Mouse (Mus musculus): ENCODE results near the gene Slc44a4. TPM values are rescaled to one million over a fixed set of nuclear protein-coding genes. Genes with fewer than 3 reads are reported as not detected.
"Not testable (repeated sequence)": the region's sequence is repeated elsewhere in the genome, so short reads cannot be mapped to it uniquely, and the experiment has no call there.

The Slc44a4 gene
- total RNA-seq, 2 experiments from 2014 or later, result not detected

DNA sequence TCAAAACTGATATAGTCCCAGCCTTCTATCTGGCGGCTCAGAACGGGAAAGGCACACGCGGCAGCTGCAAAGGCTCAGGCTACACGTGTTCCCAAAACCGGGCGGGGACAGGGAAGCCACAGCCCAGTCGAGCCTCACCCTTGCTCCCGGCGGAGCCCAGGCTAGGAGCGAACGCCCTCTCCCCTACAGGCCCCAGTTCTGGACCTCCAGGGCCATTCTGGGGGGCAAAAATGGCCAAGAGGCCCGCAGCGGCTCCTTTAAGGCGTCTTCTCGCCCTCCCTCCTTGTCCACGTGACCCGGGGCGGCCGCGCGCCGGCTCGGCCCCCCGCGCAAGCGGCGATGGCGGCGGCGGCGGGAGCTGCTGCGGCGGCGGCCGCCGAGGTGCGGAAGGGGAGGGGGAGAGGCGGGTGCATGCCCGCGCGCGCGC is 16.1 kb upstream of the Slc44a4 start, which contains the start of the genes C2 and Ehmt2:
Gene C2 (minus strand): TSS at position 106 of the 427 bp plus-strand sequence.
Gene Ehmt2 (plus strand): TSS at position 310 of the 427 bp plus-strand sequence.
- DNase-seq (ENCODE audit: low spot score), result peak; percentile 72
- intact Hi-C loops (cut with DNase I), result no loop called here

GRCm38 (mm10) chr17:34898706-34899052 is 15.6 kb upstream of the Slc44a4 start:
- intact Hi-C loops (cut with DNase I), result no loop called here
- DNase-seq (ENCODE audit: low spot score), result no peak

GRCm38 (mm10) chr17:34899053-34899889 is 15.0 kb upstream of the Slc44a4 start:
- intact Hi-C loops (cut with DNase I), result no loop called here
- no peak for DNase-seq (ENCODE audit: low spot score)

GRCm38 (mm10) chr17:34899890-34900243 is 14.4 kb upstream of the Slc44a4 start:
- no peak for DNase-seq (ENCODE audit: low spot score)
- intact Hi-C loops (cut with DNase I), result no loop called here

GRCm38 (mm10) chr17:34900826-34901225 is 13.4 kb upstream of the Slc44a4 start:
- intact Hi-C loops (cut with DNase I); DNase-seq (ENCODE audit: low spot score): not testable (repeated sequence)

DNA sequence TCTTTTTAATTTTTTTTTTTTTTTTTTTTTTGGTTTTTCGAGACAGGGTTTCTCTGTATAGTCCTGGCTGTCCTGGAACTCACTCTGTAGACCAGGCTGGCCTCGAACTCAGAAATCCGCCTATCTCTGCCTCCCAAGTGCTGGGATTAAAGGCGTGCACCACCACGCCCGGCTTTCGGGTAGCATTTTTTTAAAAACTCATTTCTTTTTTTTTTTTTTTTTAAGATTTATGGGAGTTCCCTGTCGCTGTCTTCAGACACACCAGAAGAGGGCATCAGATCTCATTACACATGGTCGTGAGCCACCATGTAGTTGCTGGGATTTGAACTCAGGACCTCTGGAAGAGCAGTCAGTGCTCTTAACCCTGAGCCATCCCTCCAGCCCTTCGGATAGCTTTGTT is 12.3 kb upstream of the Slc44a4 start:
- intact Hi-C loops (cut with DNase I); DNase-seq (ENCODE audit: low spot score): not testable (repeated sequence)

GRCm38 (mm10) chr17:34902895-34903294 is 11.4 kb upstream of the Slc44a4 start:
- intact Hi-C loops (cut with DNase I), result no loop called here

DNA sequence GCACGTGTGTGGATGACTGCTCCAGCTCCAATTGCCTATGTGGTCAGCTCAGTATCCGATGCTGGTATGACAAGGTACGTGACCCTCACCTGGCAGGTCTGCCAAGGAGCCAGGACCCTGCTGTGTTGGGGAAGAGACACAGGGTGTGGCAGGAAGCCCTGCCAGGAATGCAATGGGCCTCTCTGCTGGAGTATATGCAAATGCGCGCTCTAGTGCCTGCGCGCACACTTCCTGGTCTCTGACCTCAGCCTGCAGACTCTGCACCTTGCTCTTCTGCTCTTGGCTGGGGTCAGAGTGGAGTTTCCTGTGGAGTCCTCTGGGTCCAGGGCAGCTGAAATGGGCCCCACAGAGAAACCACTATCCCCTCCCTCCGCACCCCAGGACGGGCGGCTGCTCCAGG is 3.3 kb upstream of the Slc44a4 start:
- intact Hi-C loops (cut with DNase I), result no loop called here
- no peak for DNase-seq (ENCODE audit: low spot score)

More at GRCm38 (mm10) chr17:34902895-34903294, 11.4 kb upstream of the Slc44a4 start:
- no peak for DNase-seq (ENCODE audit: low spot score)

DNA sequence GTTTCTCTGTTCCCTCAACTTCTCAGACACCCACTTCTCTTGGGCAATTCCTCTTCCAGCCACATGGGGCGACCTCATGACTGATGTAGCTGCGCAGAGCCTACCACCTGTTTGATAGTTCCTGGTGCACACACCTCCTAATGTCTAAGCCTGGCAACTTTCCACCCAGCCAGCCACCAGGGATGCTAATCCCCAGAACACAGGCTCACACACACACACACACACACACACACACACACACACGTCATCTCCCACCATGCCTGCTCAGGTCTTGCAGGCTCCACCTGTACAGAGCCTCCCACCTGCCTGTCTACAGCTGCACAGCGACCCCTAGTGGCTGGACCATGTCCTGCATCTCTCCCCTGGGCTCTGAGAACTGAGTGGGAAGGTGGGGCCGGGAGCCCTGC is 2.3 kb upstream of the Slc44a4 start:
- DNase-seq (ENCODE audit: low spot score), result no peak
- intact Hi-C loops (cut with DNase I), result loop anchor here (1.0 kb wide), 1 partner anchor 57 kb away; no protein-coding TSS in a partner anchor

DNA sequence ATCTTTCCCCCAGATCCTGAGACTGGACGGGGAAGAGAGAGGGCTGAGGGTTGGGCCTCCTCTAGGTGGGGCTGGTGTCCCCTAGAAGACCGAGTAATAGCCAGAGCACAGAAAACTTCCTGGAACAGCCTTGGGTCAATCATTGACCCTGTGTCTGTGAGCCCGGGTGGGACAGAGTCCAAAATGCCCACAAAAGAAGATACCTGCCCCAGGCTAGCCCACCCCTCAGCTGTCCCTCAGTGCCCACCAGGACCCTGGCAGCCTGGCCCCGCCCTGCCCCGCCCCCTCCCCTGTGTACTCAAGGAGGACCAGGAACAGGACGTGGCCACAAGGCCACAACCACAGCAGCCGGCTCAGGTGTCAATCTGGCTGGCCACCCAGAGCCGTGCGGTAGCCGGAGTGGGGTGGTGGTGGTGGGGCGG is 1.2 kb downstream of the Slc44a4 start:
- no peak for DNase-seq (ENCODE audit: low spot score)
- intact Hi-C loops (cut with DNase I), result no loop called here

DNA sequence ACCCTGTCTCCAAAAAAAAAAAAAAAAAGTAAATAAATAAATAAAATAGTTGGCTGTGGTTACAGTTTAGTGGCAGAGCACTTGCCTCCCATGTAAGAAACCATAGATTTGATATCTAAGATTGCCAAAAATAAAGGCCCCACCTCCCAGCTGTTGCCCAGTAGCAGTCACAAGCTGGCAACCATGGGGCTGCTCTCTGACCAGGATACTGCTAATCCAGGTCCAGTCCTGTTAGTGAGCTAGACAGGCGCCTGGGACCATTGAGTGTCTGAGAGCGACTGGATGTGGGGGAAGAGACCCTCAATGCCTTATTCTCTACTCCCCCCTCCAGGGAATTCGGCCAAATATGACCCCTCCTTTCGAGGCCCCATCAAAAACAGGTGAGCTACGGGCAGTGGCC is 2.0 kb downstream of the Slc44a4 start:
- DNase-seq (ENCODE audit: low spot score), result no peak
- intact Hi-C loops (cut with DNase I), result no loop called here

GRCm38 (mm10) chr17:34917188-34917587 is 2.9 kb downstream of the Slc44a4 start:
- no peak for DNase-seq (ENCODE audit: low spot score)
- intact Hi-C loops (cut with DNase I), result no loop called here

GRCm38 (mm10) chr17:34922939-34923338 is 8.7 kb downstream of the Slc44a4 start:
- DNase-seq (ENCODE audit: low spot score), result no peak
- intact Hi-C loops (cut with DNase I), result no loop called here

DNA sequence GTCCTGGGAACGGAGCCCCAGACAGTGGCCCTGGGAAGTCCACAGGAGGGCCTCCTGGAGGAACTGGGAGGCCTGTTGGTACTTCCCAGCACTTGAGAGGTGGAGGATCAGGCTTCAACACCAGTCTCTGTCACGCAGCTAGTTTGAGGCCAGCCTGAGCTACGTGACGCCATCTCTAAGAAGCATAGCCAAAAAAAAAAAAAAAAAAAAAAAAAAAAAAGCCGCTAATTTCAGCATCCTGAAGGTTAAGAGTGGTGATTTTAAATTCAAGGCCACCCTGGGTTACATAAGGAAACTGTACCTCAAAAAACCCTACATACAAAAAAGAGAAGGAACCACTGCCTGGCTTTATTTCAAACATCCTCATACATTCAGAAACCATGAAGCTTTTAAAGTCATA is 10.0 kb downstream of the Slc44a4 start:
- intact Hi-C loops (cut with DNase I), result no loop called here
- no peak for DNase-seq (ENCODE audit: low spot score)

GRCm38 (mm10) chr17:34927306-34928019 is 13.2 kb downstream of the Slc44a4 start:
- intact Hi-C loops (cut with DNase I), result no loop called here
- DNase-seq (ENCODE audit: low spot score), result no peak

DNA sequence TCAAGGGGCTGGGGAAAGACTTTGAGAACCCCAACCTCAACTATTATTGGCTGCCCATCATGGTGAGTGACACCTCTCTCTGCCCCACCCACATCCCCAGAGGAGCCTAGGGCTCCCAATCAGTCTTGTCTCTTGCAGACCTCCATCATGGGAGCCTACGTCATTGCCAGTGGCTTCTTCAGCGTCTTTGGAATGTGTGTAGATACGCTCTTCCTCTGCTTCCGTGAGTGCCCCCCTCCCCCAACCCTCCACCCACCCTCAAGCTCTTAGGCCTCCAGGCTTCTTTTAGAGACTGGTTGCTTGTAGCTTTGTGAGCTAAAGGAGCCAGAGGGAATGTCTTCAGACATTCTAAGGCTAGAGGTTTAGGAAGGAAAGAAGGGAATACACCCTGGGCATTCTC is 14.6 kb downstream of the Slc44a4 start:
- intact Hi-C loops (cut with DNase I), result no loop called here
- DNase-seq (ENCODE audit: low spot score), result no peak

DNA sequence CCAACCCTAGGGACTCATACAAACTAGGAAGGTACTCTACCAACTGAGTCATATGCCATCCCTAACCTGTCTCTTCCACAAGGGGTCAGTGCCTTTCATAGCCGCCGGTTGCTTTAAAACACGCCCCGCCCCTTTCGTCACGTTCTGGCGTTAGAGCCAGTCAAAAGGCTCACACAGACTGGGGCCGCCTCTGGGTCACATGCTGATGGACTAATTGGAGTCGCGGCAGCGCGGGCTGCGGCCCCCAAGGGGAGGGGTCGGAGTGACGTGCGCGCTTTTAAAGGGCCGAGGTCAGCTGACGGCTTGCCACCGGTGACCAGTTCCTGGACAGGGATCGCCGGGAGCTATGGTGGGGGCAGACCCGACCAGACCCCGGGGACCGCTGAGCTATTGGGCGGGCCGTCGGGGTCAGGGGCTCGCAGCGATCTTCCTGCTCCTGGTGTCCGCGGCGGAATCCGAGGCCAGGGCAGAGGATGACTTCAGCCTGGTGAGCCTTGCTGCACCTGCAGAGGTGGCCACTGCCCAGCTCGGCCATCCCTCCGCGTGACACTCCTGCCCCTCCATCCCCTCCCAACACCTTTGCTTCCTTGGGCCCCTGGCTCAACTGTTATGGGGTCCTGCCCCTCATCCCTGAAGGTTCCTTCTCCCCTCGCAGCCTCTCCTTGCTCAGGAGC is 16.9 kb downstream of the Slc44a4 start, which contains the start of gene Neu1:
Gene Neu1 (plus strand): TSS at position 193 of the 674 bp plus-strand sequence.
- intact Hi-C loops (cut with DNase I), result loop anchor here (2.0 to 10.0 kb wide), 2 partner anchors 22 to 54 kb away; partner anchors contain the start of gene Lsm2
- DNase-seq (ENCODE audit: low spot score), result peak; percentile 98

DNA sequence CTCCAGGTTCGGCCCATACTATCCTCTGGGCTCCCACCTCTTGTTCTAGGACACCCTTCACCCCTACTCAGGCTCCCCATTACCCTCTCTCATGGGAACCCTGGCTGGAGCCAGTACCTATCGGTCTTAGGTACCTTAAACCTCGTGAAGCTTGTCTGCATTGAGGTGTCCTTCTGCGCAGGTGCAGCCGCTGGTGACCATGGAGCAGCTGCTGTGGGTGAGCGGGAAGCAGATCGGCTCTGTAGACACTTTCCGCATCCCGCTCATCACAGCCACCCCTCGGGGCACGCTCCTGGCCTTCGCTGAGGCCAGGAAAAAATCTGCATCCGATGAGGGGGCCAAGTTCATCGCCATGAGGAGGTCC is 17.5 kb downstream of the Slc44a4 start:
- DNase-seq (ENCODE audit: low spot score), result no peak
- intact Hi-C loops (cut with DNase I), result loop anchor here (2.0 to 10.0 kb wide), 2 partner anchors 21 to 53 kb away; partner anchors contain the start of gene Lsm2

- intact Hi-C loops (cut with DNase I), result loop anchor here (10.0 kb wide), 1 partner anchor 53 kb away; the partner anchor contains the start of gene Lsm2
- DNase-seq (ENCODE audit: low spot score), result no peak
Observed at GRCm38 (mm10) chr17:34932287-34932686, 18.0 kb downstream of the Slc44a4 start.

DNA sequence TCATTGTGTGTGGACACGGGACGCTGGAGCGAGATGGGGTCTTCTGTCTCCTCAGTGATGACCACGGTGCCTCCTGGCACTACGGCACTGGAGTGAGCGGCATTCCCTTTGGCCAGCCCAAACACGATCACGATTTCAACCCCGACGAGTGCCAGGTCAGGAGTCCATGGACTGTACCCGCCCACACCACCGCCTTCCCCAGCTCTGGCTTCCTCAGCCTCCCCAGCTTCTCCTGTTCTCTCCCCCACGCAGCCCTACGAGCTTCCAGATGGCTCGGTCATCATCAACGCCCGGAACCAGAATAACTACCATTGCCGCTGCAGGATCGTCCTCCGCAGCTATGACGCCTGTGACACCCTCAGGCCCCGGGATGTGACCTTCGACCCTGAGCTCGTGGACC is 19.8 kb downstream of the Slc44a4 start:
- intact Hi-C loops (cut with DNase I), result loop anchor here (10.0 kb wide), 1 partner anchor 51 kb away; the partner anchor contains the start of gene Lsm2
- DNase-seq (ENCODE audit: low spot score), result no peak

All from heart, postnatal 25 days (tissue).